Mouse (Mus musculus): ENCODE results near the gene Prmt8.

Gene Prmt8

DNA sequence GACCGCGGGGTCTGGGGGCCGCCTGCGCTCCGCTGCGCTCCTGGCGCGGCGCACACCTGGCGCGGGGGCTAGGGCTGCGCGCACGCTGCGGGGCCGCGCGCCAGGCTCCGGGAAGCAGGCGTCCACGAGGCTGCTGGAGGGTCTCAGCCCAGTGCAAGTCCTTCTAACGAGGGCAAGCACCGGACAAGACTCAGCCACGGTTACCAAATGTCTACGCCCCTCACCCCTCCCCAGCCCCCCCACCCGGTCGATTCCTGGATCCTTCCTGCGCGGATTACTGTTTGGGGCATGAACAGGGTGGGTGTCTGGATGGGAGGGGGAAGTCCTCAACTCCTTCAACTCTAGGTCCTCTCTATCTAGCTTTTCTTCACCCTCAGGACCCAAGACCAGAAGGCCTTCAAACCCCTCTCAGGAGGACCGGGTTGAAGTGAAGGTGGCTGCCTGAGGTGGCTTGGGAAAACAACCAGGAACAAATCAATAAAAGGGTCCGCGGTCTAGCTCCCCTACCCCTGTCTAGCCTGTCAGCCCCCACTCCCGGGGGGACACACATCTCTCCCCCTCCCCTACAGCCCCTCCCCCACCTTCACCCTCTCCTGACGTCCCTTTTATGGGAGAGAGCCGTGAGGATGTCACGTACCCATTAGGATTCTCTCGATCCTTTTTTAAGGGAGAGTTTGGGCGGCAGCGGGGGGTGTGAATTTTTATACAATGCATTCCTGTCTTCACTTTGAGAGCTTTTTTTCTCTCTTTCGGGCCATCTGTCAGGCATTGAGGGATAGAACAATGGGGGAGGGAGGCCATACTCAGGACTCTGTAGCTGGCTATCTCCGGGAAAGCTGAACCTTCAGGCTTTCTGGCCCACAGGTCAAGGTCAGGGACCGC is at the start of gene Prmt8:
Gene Prmt8 (minus strand): TSS at position 198 of the 882 bp plus-strand sequence.
- no peak for DNase-seq (ENCODE audit: low read depth, low spot score)

DNA sequence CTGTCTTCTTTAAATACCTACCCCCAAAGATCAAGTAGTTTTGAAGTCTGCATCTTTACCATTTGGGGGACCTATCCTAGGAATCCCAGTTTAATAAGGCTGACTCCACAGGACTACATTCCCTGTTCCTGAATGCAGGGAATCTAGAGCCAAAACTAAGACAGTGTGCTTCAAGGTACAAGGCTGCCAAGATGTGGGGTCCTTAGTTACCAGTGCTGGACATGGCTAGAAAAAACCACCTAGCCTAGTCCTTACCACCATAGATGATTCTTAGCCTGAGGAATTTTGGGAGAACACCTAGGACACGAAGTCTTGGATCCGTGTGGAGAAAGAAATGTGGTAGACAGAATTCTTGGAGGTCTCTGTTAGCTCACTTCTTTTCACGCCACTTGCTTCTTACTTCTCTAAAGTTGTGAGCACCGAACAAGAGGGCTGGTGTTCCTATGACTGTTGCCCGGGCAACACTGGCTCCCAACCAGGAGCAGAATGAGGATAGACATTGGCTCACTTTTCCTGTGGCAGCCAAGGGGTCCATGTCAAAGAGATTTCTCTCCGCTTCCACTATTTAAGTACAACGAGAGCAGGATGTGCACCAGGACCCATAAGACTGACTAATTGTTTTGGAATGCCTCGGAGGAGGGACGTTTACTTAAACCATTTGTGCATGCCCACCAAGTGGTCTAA is 33.9 kb upstream of the Prmt8 start:
- DNase-seq (ENCODE audit: low read depth, low spot score) = no peak

DNA sequence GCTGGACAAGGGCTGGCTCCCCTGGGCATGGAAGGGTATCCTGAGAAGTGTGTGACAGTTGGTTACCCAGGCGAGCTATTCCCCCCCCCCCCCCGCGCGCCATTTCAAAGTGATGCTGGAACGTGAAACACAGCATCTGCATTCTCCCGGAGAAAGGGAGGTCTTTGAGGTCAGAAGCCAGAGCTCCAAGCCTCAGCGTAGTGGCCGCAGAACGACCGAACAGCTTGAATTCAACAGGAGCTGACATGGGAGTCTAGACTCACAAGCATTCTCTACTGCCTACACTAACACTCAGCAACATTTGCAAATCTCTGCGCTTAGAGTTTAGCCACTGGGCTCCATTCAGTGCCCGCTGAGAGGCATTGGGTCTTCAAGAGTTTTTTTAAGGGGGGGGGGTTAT is 32.9 kb upstream of the Prmt8 start:
- DNase-seq (ENCODE audit: low read depth, low spot score) = no peak

DNA sequence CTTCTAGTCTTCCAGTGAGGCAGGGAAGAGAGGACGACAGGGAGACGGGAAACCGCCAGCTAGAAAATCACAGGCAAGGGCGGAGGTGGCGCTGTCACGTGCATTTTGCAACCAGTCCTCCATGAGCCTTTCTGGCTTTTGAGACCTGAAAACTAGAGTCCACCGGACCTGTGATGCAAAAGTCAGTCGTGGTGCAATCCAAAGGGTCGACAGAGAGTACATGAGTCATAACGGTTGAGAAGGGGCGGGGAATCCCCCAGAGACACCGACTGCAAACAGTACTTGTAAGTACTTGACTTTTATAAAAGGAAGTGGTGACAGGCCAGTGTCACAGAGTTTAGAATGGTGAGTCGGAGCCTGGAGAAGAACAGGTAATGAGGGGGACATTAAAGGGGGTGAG is 20.8 kb upstream of the Prmt8 start:
- no peak for DNase-seq (ENCODE audit: low read depth, low spot score)

DNA sequence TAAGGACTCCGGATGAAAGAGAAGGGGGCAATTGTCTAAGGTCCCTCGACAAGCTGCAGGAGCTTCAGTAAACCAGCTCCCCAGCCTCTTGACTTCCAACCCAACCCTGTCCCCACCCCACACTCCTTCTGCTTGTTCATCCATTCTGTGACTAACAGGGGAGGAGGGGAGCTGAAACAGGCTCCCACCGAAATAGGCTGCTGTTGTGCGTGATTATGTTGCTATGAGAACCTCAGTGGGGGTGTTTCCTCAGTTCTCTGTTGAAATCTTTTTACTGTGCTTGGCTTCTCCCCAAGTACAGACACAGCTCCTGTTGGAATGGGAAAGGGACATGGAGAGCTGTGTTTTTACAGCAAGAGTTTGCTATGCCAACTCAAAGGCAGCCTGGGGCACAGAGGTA is 1.5 kb upstream of the Prmt8 start:
- DNase-seq (ENCODE audit: low read depth, low spot score) = no peak

DNA sequence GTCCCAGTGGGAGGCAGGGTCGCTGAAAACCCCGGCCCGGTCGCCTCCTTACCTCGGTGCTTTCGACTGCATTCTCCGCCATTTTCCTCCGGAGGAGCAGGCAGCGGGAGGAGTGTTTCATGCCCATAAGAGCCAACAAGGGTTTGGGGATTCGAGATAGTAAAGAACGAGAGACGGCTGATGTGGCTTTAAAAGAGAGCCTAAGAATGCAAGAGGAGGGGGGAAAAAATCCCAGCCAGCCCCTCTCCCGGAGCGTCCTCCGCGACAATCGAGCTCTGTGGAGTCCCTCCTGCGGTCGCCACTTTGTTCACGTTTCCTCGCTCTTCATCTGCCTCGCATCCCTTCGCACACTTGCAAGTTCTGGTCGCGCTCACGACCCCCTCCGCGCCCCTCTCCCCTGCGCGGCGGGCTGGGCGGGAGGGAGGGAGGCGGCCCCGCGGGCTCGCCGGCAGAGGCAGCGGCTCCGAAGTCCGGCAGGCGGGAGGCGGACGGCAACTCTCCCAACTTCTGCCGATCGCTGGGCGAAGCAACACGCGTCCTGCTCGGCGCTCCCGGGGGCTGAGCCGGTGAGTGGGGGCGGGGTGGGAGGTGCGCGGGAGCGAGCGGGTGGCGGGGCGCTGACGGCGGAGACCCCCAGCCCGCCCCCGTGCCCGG is 524 bp downstream of the Prmt8 start:
- DNase-seq (ENCODE audit: low read depth, low spot score) = no peak

DNA sequence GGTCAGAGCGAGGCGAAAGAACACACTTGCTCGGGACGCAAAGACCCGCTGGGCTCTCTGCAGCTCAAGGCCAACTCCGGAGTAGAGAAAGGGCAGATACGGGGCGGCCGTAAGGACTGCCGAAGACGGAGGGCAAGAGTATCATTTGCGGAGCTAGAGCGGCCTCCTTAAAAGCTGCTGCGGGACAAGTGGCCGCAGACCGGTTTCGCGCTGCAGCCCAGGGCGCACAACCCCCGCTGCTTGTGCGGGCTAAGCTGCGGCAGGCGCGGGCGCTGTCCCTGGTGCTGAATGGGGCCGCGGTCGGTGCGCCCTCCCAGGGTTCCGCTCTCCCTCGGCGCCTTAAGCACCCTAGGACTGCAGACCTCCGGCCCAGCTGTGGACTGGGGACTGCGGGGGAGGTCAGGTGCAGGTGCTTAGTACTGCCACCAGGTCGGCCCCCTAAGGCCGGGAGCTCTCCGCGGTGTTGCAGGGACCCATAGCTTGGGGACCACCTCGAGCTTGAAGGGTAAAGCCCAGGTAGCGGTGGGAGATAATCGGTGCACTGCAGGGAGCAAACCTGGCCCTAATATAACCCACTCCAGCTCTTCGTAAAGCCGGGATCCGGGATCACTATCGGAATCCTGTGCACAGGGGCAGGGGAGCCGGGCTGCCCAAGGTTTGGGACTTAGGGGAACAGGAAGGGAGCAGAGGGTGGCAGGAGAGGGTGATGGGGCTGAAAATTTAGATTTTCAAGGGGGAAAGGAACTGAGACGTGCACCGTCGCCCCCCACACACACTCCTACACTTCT is 1.4 kb downstream of the Prmt8 start:
- no peak for DNase-seq (ENCODE audit: low read depth, low spot score)

DNA sequence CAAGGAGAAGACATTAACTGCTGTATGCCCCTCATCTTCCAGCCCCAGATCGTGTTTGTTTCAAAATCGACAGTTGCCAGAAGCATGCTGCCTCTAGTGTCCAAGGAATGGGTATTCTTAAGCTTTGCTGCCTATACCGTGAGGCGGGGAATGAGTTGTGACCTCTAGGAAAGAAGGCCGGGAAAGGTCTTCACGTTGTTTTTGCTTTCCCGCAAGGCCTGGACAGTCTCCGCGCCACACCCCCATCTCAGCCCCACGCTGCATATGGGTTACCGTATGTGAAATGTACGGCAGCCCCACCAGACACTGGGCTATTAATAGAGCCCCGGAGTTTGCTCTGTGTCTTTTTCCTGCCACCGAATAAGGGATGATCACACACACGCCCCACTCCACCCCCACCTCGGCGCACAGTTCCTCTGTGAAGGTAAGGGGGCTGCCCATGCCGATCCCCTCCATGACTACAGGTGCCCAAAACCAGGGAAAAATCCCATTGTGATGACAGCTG is 2.0 kb downstream of the Prmt8 start:
- DNase-seq (ENCODE audit: low read depth, low spot score) = no peak

DNA sequence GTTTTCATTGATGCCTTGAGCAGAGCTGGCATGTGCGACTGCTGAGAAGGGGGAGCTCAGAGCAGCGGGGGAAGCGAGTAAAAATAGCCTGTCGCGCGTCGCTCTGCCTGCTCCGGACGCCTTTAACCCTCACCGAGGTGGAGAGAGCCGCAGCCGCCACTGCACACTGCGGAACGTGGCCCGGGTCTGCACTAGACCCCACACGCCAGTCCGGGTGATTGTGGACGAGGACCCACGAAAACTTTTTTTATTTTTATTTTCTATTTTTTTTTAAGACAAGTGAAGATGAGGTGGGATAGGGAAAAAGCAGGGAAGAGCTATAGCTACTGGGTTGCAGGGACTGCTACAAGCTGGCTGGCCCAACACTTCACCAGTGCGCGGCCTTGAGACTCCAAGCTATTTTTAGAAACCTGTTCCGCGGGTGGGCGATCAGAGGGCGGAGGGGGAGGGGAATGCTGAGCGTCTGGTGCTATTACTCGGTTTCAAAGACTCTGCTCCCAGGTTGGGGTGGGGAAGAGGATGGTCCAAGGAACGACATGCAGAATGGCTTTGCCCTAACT is 2.6 kb downstream of the Prmt8 start:
- no peak for DNase-seq (ENCODE audit: low read depth, low spot score)

DNA sequence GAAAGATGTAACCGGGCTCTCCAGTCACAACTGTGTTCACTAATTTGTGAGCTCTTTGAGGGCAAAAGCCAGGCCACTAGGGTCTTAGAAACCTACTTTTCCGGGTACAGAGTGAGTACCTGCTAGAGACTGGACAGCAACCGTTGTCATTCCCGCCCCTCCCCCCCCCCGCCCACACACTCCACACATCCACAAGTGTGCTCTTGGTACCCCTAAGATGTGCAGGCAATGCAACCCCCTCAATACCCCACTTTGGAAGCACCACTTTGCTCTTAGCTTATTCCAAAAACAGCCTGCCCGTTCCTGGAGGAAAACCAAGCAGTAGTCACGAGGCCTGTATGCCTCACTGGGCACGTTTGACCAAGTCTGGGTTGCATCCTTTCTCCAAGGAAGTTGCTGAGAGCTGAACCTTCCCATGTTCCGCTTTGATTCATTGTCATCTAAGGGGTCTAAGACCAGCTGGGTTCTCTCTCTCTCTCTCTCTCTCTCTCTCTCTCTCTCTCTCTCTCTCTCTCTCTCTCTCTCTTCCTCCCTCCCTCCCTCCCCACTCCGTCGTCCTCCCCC is 3.1 kb downstream of the Prmt8 start:
- no peak for DNase-seq (ENCODE audit: low read depth, low spot score)

DNA sequence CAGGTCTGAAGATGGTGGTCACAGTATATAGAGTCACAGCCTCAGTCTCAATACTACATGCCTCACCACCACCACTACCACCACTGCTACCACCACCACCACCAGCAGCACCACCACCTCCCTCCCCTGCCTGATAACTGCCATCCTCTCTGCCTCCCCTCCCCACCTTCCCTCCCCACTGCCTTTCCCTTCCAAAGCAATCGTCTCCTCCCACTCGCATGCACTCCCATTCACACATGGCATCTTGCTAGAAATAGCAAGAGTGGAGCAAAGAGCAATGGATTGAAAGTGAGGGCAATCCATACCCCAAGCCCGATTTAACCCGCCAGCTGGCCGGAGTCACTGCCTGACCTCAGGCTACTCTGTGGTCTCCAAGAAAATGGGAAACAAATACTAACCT is 3.7 kb downstream of the Prmt8 start:
- DNase-seq (ENCODE audit: low read depth, low spot score) = no peak

DNA sequence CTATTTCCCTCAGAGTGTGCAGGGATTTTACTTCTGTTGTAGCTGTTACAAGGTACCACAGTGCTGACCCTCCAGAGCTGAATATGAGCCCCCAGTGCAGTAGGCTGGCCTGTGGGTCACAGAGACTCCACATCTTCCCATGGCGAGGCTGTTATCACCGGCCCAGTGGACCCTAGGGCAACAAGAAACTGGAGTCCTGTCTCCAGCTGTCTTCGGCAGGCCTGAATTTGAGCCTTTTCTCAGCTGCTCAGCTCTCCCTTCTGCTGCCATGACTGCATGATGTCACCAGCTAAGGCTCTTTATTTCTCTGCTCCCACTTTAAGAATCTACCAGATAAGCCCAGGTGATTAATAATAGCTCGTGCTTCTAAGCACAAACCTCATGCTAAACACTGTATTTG is 11.0 kb downstream of the Prmt8 start:
- no peak for DNase-seq (ENCODE audit: low read depth, low spot score)

DNA sequence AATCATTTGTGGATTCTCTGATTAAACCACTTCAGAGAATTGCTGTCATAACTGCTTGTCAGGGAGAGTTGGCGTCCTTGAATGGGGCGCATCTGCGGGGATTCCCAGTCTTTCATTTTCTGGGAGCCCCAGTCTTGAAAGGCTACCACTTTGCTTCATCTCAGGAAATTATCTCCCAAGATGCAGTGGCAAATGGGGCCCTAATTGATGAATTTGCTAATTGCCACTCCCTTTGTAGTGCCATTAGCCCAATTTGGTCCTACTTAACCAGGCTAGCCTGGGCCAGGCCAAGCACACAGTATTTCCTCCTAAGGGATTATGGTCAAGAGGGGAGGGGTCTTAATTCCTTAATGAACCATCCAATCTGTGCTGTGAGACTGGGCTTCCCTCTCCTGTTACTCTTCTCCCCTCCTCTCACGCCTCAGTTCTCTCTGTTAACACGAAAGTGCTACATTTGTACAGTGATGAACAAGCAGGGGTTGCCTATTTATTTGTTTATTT is 11.6 kb downstream of the Prmt8 start:
- no peak for DNase-seq (ENCODE audit: low read depth, low spot score)

DNA sequence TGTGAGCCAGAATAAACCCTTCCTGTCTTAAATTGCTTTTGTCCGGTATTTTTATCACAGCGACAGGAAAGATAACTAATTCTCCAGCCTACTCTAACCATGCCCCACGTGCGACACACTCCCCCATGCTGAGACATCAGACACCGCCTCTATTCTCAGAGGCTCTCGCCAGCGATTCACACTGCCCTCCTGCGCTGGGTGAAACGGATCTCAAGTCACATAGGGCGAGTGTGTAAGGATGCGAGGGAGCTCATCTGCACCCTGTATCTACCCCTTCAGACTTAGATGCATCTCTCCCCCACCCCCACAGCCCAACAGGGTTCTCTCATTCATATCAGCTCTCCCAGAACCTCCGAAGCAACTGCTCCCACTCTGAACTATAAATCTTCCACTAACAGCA is 12.4 kb downstream of the Prmt8 start:
- DNase-seq (ENCODE audit: low read depth, low spot score) = no peak

DNA sequence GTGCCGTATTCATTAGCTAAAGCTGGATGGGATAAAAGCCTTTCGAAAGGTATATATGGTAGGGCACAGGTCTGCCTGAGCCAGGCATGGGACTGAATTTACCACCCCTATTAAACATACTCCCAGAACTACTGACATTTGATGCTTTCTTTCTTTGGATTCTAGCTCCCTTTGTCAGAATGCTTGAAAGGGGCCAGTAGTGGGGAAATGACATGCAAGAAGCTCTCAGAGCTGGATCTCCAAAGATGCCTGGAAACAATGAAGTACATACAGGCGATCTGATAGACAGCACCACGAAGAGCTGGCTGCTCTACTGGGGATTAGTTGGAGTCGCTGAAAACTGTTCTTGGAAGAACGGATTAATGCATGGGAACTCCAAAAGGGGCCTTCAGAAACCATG is 16.0 kb downstream of the Prmt8 start:
- no peak for DNase-seq (ENCODE audit: low read depth, low spot score)

DNA sequence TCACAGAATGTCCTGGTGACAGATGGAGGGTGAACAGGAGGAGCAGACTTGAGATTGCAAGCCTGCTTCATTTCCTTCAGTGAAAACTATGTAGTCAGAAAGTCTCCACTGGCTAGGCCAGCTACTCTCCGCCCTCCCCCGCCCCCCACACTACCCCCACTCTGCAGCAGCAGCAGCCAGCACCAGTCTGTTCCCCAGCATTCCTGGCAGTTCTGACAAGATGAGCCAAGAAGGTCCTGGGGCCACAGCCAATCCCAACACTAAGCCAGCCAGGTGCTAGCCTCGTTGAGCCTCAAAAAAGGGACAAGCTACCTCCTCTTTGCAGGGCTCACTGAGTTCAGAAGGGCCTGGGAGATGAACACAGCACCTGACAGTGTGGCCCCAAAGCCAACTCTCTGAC is 16.6 kb downstream of the Prmt8 start:
- DNase-seq (ENCODE audit: low read depth, low spot score) = no peak

DNA sequence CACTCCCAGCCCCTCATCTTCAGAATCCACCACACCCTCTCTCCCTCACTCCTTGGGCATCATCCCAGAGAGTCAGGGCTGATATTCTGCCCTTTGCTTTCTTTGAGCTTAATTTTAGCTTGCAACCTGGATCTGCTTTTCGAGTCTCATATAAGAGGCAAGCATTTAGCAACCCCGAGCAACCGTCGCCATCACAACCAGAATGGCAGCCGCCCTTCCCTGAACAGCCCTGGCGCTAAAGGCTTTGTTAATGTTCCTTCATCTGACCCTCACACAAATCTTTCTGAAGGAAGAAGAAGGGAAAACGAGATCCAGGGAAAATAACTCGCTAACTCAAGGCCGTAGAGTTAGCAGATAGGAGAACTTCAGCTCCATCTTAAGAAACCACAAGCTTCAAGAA is 17.8 kb downstream of the Prmt8 start:
- no peak for DNase-seq (ENCODE audit: low read depth, low spot score)

DNA sequence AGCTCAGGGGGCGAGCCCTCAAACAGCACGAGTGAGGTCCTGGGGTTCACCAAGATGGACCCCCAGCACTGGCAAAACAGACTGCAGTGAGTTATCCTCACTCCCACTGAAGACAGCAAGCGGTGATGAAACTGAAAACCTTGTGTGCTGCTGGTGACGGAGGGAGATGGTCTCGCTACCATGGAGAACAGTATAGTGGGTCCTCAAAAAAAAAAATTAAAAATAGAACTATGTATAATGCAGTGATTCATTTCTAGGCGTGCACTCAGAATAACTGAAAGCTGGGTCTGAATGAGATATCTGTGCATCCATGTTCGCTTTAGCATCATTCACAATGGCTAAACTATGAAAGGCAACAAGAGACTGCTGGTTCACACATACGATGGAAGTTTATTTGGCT is 20.5 kb downstream of the Prmt8 start:
- no peak for DNase-seq (ENCODE audit: low read depth, low spot score)

DNA sequence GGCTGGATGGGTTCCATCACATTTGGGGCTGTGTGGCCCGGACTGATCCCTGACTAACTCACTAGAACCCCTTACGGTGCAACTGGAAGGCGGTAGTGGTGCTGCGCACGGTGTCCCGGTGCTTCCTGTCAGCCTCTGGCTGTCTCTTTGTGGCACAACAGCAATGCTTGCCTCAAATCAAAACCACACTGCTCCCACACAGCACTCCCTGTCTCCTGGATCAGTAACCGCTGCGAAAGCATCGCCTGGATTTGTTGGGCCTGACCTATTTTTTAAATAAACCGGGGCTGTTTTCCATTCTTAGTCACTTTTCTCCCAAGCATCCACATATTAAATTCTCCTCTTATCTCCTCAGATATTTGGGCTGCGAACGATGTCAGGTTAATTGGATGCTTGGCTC is 27.0 kb downstream of the Prmt8 start:
- no peak for DNase-seq (ENCODE audit: low read depth, low spot score)

DNA sequence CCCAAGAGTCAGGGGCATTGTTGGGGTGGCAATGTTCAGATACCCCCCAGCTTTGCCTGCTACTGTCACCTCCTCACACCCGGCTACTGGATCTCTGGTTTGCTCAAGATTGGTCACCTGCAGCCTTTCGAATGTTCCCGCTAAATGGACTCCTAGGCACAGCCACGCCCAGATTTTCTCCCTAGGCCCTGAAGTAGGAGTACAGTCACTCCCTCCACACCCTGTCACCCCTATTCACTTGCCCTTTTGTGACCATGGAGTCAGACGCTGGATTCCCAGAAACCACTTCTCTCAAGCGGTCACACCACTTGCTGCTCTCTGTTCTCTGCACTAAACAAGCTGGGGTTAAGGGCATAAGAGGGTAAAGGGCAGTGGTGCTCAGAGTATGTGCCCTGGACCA is 28.1 kb downstream of the Prmt8 start:
- DNase-seq (ENCODE audit: low read depth, low spot score) = no peak

DNA sequence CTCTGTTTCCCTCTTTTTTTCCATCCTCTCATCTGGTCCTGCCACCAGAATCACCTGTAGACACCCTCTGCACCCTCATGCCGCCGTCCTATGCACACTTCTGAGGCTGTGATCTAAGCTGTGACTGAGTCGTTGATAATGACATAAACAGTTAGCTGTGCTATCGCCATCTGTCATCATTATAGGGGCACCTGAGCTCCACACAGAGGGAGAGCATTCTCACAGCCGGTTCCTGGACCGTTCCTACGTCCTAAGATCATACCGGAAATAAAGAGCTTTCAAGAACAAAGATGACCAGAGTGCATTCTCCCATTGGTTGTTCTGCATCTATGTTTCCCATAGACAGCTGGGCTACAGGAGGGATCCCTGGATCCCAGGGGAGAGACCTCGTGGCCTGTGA is 28.6 kb downstream of the Prmt8 start:
- DNase-seq (ENCODE audit: low read depth, low spot score) = no peak
